Mouse (Mus musculus) heart, embryonic 15.5 days (tissue): ENCODE data around the gene Lars2. TPM values are rescaled to one million over a fixed set of nuclear protein-coding genes. Genes with fewer than 3 reads are reported as not detected.
"Not testable (repeated sequence)": the region's sequence is repeated elsewhere in the genome, so short reads cannot be mapped to it uniquely, and the experiment has no call there.

Experiments used
- ATAC-seq: fragments of 200-750 bp; cut with Nextera tagmentation; replicated peaks from 2 replicates; pipeline ENCODE4 v1.8.0; 2017; ENCODE audit warnings: low read depth, moderate TSS enrichment; ENCODE audit not compliant: insufficient number of reproducible peaks, insufficient read depth, low FRiP score
- H3K27ac ChIP-seq: fragments of 300-500 bp; sonication (generic); 2 replicates; pipeline ENCODE4 v1.5.1; 2015; ENCODE audit warnings: mild to moderate bottlenecking, inconsistent platforms
- H3K27me3 ChIP-seq: fragments of 300-500 bp; sonication (generic); 2 replicates; pipeline ENCODE4 v1.6.1; 2015; ENCODE audit warnings: inconsistent platforms
- H3K36me3 ChIP-seq: fragments of 300-500 bp; sonication (generic); 2 replicates; pipeline ENCODE4 v1.6.1; 2015; ENCODE audit warnings: mild to moderate bottlenecking, inconsistent platforms
- H3K4me1 ChIP-seq: fragments of 300-500 bp; sonication (generic); replicated peaks from 2 replicates; pipeline ENCODE4 v1.6.1; 2015; ENCODE audit warnings: inconsistent platforms
- H3K4me2 ChIP-seq: fragments of 300-500 bp; sonication (generic); 2 replicates; pipeline ENCODE4 v1.6.1; 2015; ENCODE audit warnings: inconsistent platforms, mild to moderate bottlenecking, moderate library complexity
- H3K4me3 ChIP-seq: fragments of 300-500 bp; sonication (generic); 2 replicates; pipeline ENCODE4 v1.5.1; 2015; ENCODE audit warnings: mild to moderate bottlenecking, inconsistent platforms
- H3K9ac ChIP-seq: fragments of 300-500 bp; sonication (generic); 2 replicates; pipeline ENCODE4 v1.6.1; 2015; ENCODE audit warnings: mild to moderate bottlenecking, inconsistent platforms
- H3K9me3 ChIP-seq: fragments of 300-500 bp; sonication (generic); replicated peaks from 2 replicates; pipeline ENCODE4 v1.6.1; 2016; ENCODE audit warnings: inconsistent platforms
- WGBS: fragments of 180-500 bp; shearing (Covaris S2); methylation state at CpG from one replicate; pipeline ENCODE4 v1.1.7; 2015; ENCODE audit warnings: mixed read lengths; 5-methylcytosine and 5-hydroxymethylcytosine counted together
- polyA plus RNA-seq: library from polyadenylated mRNA; unstranded; fragments of >200 nt; fragmentation: Nextera tagmentation; extraction: Ambion mirVana; gene quantifications from 2 replicates; pipeline ENCODE4 v1.2.1, GENCODE M21; 2015

Gene Lars2
- 783 and 885 TPM in 2 replicates for polyA plus RNA-seq

- H3K4me2 ChIP-seq = peak within 1 kb of the TSS; percentile 77
- H3K9ac ChIP-seq = peak within 1 kb of the TSS; percentile 71
- peak; percentile 97 for ATAC-seq
- H3K4me1 ChIP-seq = peaks cover 14% of the 10 kb centered on the region
- H3K27ac ChIP-seq = peak within 1 kb of the TSS; percentile 88
- no peaks in the 10 kb centered on the region for H3K27me3 ChIP-seq
- peak within 1 kb of the TSS; percentile 62 for H3K4me3 ChIP-seq
- H3K36me3 ChIP-seq = 0 out of 2 replicates have a peak, but pooled peaks cover 2% of the 10 kb centered on the region
- under 1% methylated on average over 35 of the region's 35 CpGs for WGBS
- no peaks in the 10 kb centered on the region for H3K9me3 ChIP-seq
These were observed at the start of gene Lars2 for GRCm38 (mm10) chr9:123366708-123367385. Gene Lars2 (plus strand): TSS chr9:123366927.

GRCm38 (mm10) chr9:123326106-123326505 lies 40.6 kb upstream of the Lars2 start:
- H3K4me3 ChIP-seq = no peak overlapping the region
- no peak for ATAC-seq
- H3K4me1 ChIP-seq = no peaks in the 10 kb centered on the region
- H3K36me3 ChIP-seq = no peaks in the 10 kb centered on the region
- H3K9ac ChIP-seq = no peak overlapping the region
- no peaks in the 10 kb centered on the region for H3K27me3 ChIP-seq
- no peaks in the 10 kb centered on the region for H3K9me3 ChIP-seq
- no peak overlapping the region for H3K4me2 ChIP-seq
- H3K27ac ChIP-seq = no peak overlapping the region

- no peak overlapping the region for H3K9ac ChIP-seq
- H3K9me3 ChIP-seq = no peaks in the 10 kb centered on the region
- WGBS = 73% methylated on average over 3 of the region's 3 CpGs
- H3K27me3 ChIP-seq = no peaks in the 10 kb centered on the region
- no peaks in the 10 kb centered on the region for H3K4me1 ChIP-seq
- ATAC-seq = no peak
- H3K4me2 ChIP-seq = no peak overlapping the region
- no peaks in the 10 kb centered on the region for H3K36me3 ChIP-seq
- H3K27ac ChIP-seq = no peak overlapping the region
- no peak overlapping the region for H3K4me3 ChIP-seq
These were observed 38.4 kb upstream of the Lars2 start for GRCm38 (mm10) chr9:123328336-123328735.

GRCm38 (mm10) chr9:123329831-123330230 lies 36.9 kb upstream of the Lars2 start:
- Histone ChIP-seq H3K4me2 (no peak overlapping the region), H3K36me3 (no peaks in the 10 kb centered on the region), H3K9ac (no peak overlapping the region), H3K27me3 (no peaks in the 10 kb centered on the region), H3K4me1 (no peaks in the 10 kb centered on the region), H3K4me3 (no peak overlapping the region), H3K9me3 (no peaks in the 10 kb centered on the region), H3K27ac (no peak overlapping the region)
- ATAC-seq = no peak
- 85% methylated on average over 7 of the region's 7 CpGs for WGBS

GRCm38 (mm10) chr9:123330271-123330670 lies 36.5 kb upstream of the Lars2 start:
- not testable (repeated sequence) for H3K4me1 ChIP-seq, H3K27ac ChIP-seq, ATAC-seq, H3K4me3 ChIP-seq, H3K4me2 ChIP-seq, H3K27me3 ChIP-seq, H3K9me3 ChIP-seq, H3K36me3 ChIP-seq, H3K9ac ChIP-seq
- WGBS = 82% methylated on average over 1 of the region's 1 CpGs

- ATAC-seq = no peak
- Histone ChIP-seq H3K4me1 (no peaks in the 10 kb centered on the region), H3K27me3 (no peaks in the 10 kb centered on the region), H3K9me3 (no peaks in the 10 kb centered on the region), H3K27ac (no peak overlapping the region), H3K36me3 (no peaks in the 10 kb centered on the region), H3K4me3 (no peak overlapping the region), H3K4me2 (no peak overlapping the region), H3K9ac (no peak overlapping the region)
- 62% methylated on average over 2 of the region's 2 CpGs for WGBS
These were observed 33.2 kb upstream of the Lars2 start for GRCm38 (mm10) chr9:123333479-123333878.

- Histone ChIP-seq H3K4me1 (no peaks in the 10 kb centered on the region), H3K36me3 (no peaks in the 10 kb centered on the region), H3K27me3 (no peaks in the 10 kb centered on the region), H3K9me3 (no peaks in the 10 kb centered on the region), H3K4me3 (no peak overlapping the region), H3K9ac (no peak overlapping the region), H3K27ac (no peak overlapping the region), H3K4me2 (no peak overlapping the region)
- 38% methylated on average over 5 of the region's 5 CpGs for WGBS
- no peak for ATAC-seq
These were observed 31.6 kb upstream of the Lars2 start for GRCm38 (mm10) chr9:123335044-123335670.

- H3K4me3 ChIP-seq = no peak overlapping the region
- no peaks in the 10 kb centered on the region for H3K27me3 ChIP-seq
- H3K9me3 ChIP-seq = no peaks in the 10 kb centered on the region
- no peak for ATAC-seq
- peaks cover 4% of the 10 kb centered on the region; the same call in 1 of the 2 replicates for H3K4me1 ChIP-seq
- H3K27ac ChIP-seq = no peak overlapping the region
- H3K9ac ChIP-seq = no peak overlapping the region
- no peak overlapping the region for H3K4me2 ChIP-seq
- WGBS = 39% methylated on average over 3 of the region's 3 CpGs
- H3K36me3 ChIP-seq = no peaks in the 10 kb centered on the region
These were observed 27.0 kb upstream of the Lars2 start for GRCm38 (mm10) chr9:123339651-123340144.

GRCm38 (mm10) chr9:123341256-123341655 lies 25.5 kb upstream of the Lars2 start:
- H3K9me3 ChIP-seq = no peaks in the 10 kb centered on the region
- no peak overlapping the region for H3K4me2 ChIP-seq
- peaks cover 4% of the 10 kb centered on the region; the same call in 1 of the 2 replicates for H3K4me1 ChIP-seq
- H3K36me3 ChIP-seq = no peaks in the 10 kb centered on the region
- H3K27me3 ChIP-seq = no peaks in the 10 kb centered on the region
- no peak overlapping the region for H3K27ac ChIP-seq
- H3K9ac ChIP-seq = no peak overlapping the region
- 88% methylated on average over 6 of the region's 6 CpGs for WGBS
- no peak for ATAC-seq
- H3K4me3 ChIP-seq = no peak overlapping the region

GRCm38 (mm10) chr9:123343069-123343468 lies 23.7 kb upstream of the Lars2 start:
- Histone ChIP-seq H3K4me1 (peaks cover 4% of the 10 kb centered on the region; the same call in 1 of the 2 replicates), H3K9me3 (no peaks in the 10 kb centered on the region), H3K36me3 (no peaks in the 10 kb centered on the region), H3K4me2 (no peak overlapping the region), H3K27me3 (no peaks in the 10 kb centered on the region), H3K4me3 (no peak overlapping the region), H3K9ac (no peak overlapping the region), H3K27ac (no peak overlapping the region)
- no peak for ATAC-seq
- WGBS = 51% methylated on average over 3 of the region's 3 CpGs

GRCm38 (mm10) chr9:123349286-123349685 lies 17.4 kb upstream of the Lars2 start:
- H3K36me3 ChIP-seq, H3K27ac ChIP-seq, H3K4me2 ChIP-seq, H3K27me3 ChIP-seq, H3K9ac ChIP-seq, ATAC-seq, H3K4me3 ChIP-seq, H3K4me1 ChIP-seq: not testable (repeated sequence)
- H3K9me3 ChIP-seq = peaks cover 23% of the 10 kb centered on the region
- 78% methylated on average over 1 of the region's 1 CpGs for WGBS
